Mouse (Mus musculus) neural tube, embryonic 11.5 days (tissue): ENCODE measurements at regions not wholly inside any gene's neighbourhood (a gene's known extent, or its start where the extent isn't known, plus 50 kb on each side); places are given as distances from the start of the nearest gene placed in this dataset.

Experiments
- ATAC-seq: fragments of 200-750 bp; cut with Nextera tagmentation; 2 replicates; pipeline ENCODE4 v1.8.0; 2017; ENCODE audit warnings: moderate number of reproducible peaks, mild to moderate bottlenecking, moderate TSS enrichment, moderate library complexity; ENCODE audit not compliant: insufficient read depth, low FRiP score, low TSS enrichment
- DNase-seq: peaks from one replicate; pipeline ENCODE4 v3.0.0-alpha.2; 2015; ENCODE audit warnings: low spot score
- H3K27ac ChIP-seq: fragments of 300-500 bp; sonication (generic); 2 replicates; pipeline ENCODE4 v1.5.1; 2014; ENCODE audit warnings: low read depth, mild to moderate bottlenecking, low read length
- H3K27me3 ChIP-seq: fragments of 300-500 bp; sonication (generic); 2 replicates; pipeline ENCODE4 v1.6.1; 2014; ENCODE audit warnings: mild to moderate bottlenecking, low read length, mixed read lengths; ENCODE audit not compliant: control insufficient read depth, insufficient read depth
- H3K36me3 ChIP-seq: fragments of 300-500 bp; sonication (generic); 2 replicates; pipeline ENCODE4 v1.6.1; 2014; ENCODE audit warnings: mild to moderate bottlenecking, low read length, moderate library complexity, mixed read lengths; ENCODE audit not compliant: control insufficient read depth, insufficient read depth
- H3K4me1 ChIP-seq: fragments of 300-500 bp; sonication (generic); 2 replicates; pipeline ENCODE4 v1.6.1; 2014; ENCODE audit warnings: low read length, mixed read lengths; ENCODE audit not compliant: control insufficient read depth, insufficient read depth
- H3K4me2 ChIP-seq: fragments of 300-500 bp; sonication (generic); 2 replicates; pipeline ENCODE4 v1.6.1; 2014; ENCODE audit warnings: low read depth, mild to moderate bottlenecking, moderate library complexity
- H3K4me3 ChIP-seq: fragments of 300-500 bp; sonication (generic); 2 replicates; pipeline ENCODE4 v1.5.1; 2014; ENCODE audit warnings: low read depth, low read length
- H3K9ac ChIP-seq: fragments of 300-500 bp; sonication (generic); 2 replicates; pipeline ENCODE4 v1.6.1; 2014; ENCODE audit warnings: mild to moderate bottlenecking, low read length
- H3K9me3 ChIP-seq: fragments of 300-500 bp; sonication (generic); 2 replicates; pipeline ENCODE4 v1.6.1; 2016; ENCODE audit warnings: low read length; ENCODE audit not compliant: control insufficient read depth
- WGBS: fragments of 180-500 bp; shearing (Covaris S2); extraction: QIAGEN DNeasy Blood & Tissue Kit; methylation state at CpG from one replicate; pipeline ENCODE4 v1.1.7; 2014; 5-methylcytosine and 5-hydroxymethylcytosine counted together

DNA sequence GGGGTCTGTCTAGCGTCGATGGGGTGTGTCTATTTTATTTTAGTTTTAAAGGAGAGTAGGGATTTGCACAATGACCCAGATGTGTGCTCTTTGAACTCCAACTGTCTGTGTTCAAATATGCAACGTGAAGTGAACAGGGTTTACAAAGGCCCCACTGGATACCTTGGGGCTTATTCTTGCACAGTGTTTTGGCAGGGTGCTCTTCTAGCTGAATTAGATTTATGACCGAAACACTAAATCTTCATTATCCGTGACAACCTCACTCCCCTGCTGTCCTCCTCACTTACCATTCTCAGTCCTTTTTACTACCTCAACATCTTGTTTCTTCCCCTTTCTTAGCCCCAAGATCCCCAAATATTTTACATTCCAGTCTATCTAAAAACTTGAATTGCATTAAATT is 151.3 kb upstream of the Rspo3 start:
- DNase-seq (no peak), ATAC-seq (no peak)
- 36% methylated on average over 5 of the region's 5 CpGs for WGBS
- Histone ChIP-seq H3K27ac (no peak overlapping the region), H3K9me3 (no peaks in the 10 kb centered on the region), H3K36me3 (no peaks in the 10 kb centered on the region), H3K9ac (no peak overlapping the region), H3K27me3 (no peaks in the 10 kb centered on the region), H3K4me2 (no peak overlapping the region), H3K4me3 (no peak overlapping the region), H3K4me1 (no peaks in the 10 kb centered on the region)

DNA sequence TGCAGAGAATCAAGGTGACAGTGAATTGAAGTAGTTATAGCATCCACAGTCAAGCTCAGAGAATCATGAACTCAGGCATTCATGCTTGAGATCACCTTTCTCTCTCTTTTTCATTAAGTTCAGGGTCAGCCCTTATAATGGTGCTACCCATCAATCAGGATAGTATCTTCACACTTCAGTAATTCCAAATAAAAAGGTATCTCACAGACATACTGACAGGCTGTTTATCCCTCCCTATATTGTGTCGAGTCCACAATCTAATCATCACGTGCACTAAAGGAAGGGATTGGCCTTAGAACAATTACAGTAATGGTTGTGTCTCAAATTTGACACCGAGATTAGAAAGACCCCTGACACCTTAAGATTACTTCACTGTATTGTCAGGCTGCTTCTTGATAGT is 138.7 kb upstream of the Rspo3 start:
- DNase-seq (no peak), ATAC-seq (no peak)
- Histone ChIP-seq H3K4me1 (no peaks in the 10 kb centered on the region), H3K27ac (no peak overlapping the region), H3K4me2 (no peak overlapping the region), H3K36me3 (no peaks in the 10 kb centered on the region), H3K4me3 (no peak overlapping the region), H3K27me3 (no peaks in the 10 kb centered on the region), H3K9me3 (no peaks in the 10 kb centered on the region), H3K9ac (no peak overlapping the region)
- 48% methylated on average over 3 of the region's 3 CpGs for WGBS

GRCm38 (mm10) chr10:29661752-29662151 is 126.1 kb upstream of the Rspo3 start:
- Histone ChIP-seq H3K9me3 (no peaks in the 10 kb centered on the region), H3K4me1 (no peaks in the 10 kb centered on the region), H3K27me3 (no peaks in the 10 kb centered on the region), H3K4me2 (no peak overlapping the region), H3K4me3 (no peak overlapping the region), H3K27ac (no peak overlapping the region), H3K36me3 (no peaks in the 10 kb centered on the region), H3K9ac (no peak overlapping the region)
- DNase-seq (no peak), ATAC-seq (peak; percentile 48; the same call in 1 of the 2 replicates)
- 71% methylated on average over 1 of the region's 1 CpGs for WGBS

- no peaks in the 10 kb centered on the region for H3K27me3 ChIP-seq
- H3K4me3 ChIP-seq = no peak overlapping the region
- no peak overlapping the region for H3K4me2 ChIP-seq
- no peaks in the 10 kb centered on the region for H3K9me3 ChIP-seq
- no peak for ATAC-seq
- no peak overlapping the region for H3K27ac ChIP-seq
- WGBS = 85% methylated on average over 1 of the region's 1 CpGs
- H3K4me1 ChIP-seq = no peaks in the 10 kb centered on the region
- DNase-seq = no peak
- H3K9ac ChIP-seq = no peak overlapping the region
- H3K36me3 ChIP-seq = no peaks in the 10 kb centered on the region
Measured at GRCm38 (mm10) chr10:29640249-29640648, 104.6 kb upstream of the Rspo3 start.

DNA sequence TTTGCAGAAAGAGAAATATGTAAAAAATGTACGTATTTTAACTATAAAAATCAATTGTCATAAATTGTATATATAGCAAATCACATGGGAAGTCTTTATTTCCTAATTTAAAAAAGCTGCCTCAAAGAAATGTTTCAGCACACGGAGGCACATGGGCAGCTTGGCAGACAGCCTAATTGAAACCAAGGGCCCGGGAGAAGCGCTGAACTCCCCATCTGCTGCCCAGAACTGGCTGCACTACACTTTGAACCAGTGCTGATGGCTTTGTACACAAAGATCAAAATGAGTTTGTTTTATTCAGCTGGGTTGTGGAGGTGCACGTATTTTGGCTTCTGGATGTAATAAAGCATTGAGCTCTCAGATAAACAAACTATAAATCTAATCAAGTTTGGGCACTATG is 100.2 kb upstream of the Rspo3 start:
- Histone ChIP-seq H3K4me3 (no peak overlapping the region), H3K36me3 (no peaks in the 10 kb centered on the region), H3K4me2 (no peak overlapping the region), H3K4me1 (no peaks in the 10 kb centered on the region), H3K9me3 (no peaks in the 10 kb centered on the region), H3K27me3 (no peaks in the 10 kb centered on the region), H3K9ac (no peak overlapping the region), H3K27ac (no peak overlapping the region)
- peak; percentile 19 for DNase-seq
- no peak for ATAC-seq
- 44% methylated on average over 5 of the region's 5 CpGs for WGBS

GRCm38 (mm10) chr10:29595455-29595854 is 59.8 kb upstream of the Rspo3 start:
- ATAC-seq = no peak
- Histone ChIP-seq H3K9ac (no peak overlapping the region), H3K4me3 (no peak overlapping the region), H3K27me3 (no peaks in the 10 kb centered on the region), H3K4me1 (no peaks in the 10 kb centered on the region), H3K9me3 (no peaks in the 10 kb centered on the region), H3K4me2 (no peak overlapping the region), H3K36me3 (no peaks in the 10 kb centered on the region), H3K27ac (no peak overlapping the region)
- DNase-seq = no peak
- WGBS = 23% methylated on average over 4 of the region's 4 CpGs

DNA sequence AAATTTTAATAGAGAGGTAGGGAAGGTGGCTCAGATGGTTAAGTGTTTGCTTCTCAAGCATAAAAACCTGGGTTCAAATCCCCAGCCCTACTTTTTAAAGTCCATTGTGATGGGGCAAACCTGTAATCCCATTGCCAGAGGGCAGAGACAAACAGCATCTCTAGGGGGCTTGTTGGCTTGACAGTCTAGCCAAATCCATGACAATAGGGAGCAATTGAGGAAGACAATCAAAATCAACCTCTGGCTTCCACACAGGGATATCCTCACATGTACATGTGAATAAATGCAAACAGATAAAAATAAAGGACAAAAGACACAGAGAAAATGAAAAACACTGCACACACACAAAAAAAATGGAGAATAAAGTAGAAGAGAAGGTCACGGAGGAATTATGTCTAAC is 59.3 kb upstream of the Rspo3 start:
- H3K9ac ChIP-seq = no peak overlapping the region

GRCm38 (mm10) chr10:29592906-29593305 is 57.2 kb upstream of the Rspo3 start:
- no peak overlapping the region for H3K4me2 ChIP-seq
- no peak overlapping the region for H3K4me3 ChIP-seq
- no peak overlapping the region for H3K9ac ChIP-seq
- DNase-seq (no peak), ATAC-seq (no peak)
- H3K27ac ChIP-seq = no peak overlapping the region
- no peaks in the 10 kb centered on the region for H3K36me3 ChIP-seq
- WGBS = 47% methylated on average over 3 of the region's 3 CpGs
- no peaks in the 10 kb centered on the region for H3K27me3 ChIP-seq
- H3K4me1 ChIP-seq = no peaks in the 10 kb centered on the region
- H3K9me3 ChIP-seq = no peaks in the 10 kb centered on the region

More for the DNA sequence above, 59.3 kb upstream of the Rspo3 start:
- no peak for DNase-seq
- ATAC-seq = no peak
- H3K4me1 ChIP-seq = no peaks in the 10 kb centered on the region
- H3K4me3 ChIP-seq = no peak overlapping the region
- 45% methylated on average over 1 of the region's 1 CpGs for WGBS
- H3K36me3 ChIP-seq = no peaks in the 10 kb centered on the region
- no peaks in the 10 kb centered on the region for H3K27me3 ChIP-seq
- no peak overlapping the region for H3K27ac ChIP-seq
- no peak overlapping the region for H3K4me2 ChIP-seq
- no peaks in the 10 kb centered on the region for H3K9me3 ChIP-seq

GRCm38 (mm10) chr10:29590187-29590586 is 54.5 kb upstream of the Rspo3 start:
- no peak for ATAC-seq
- Histone ChIP-seq H3K27ac (no peak overlapping the region), H3K9ac (no peak overlapping the region), H3K9me3 (no peaks in the 10 kb centered on the region), H3K36me3 (no peaks in the 10 kb centered on the region), H3K4me2 (no peak overlapping the region), H3K27me3 (no peaks in the 10 kb centered on the region), H3K4me1 (no peaks in the 10 kb centered on the region), H3K4me3 (no peak overlapping the region)
- DNase-seq = no peak
